Mouse (Mus musculus) CH12.LX (cell line): ENCODE data around the gene Tk1. TPM values are rescaled to one million over a fixed set of nuclear protein-coding genes. Genes with fewer than 3 reads are reported as not detected.

Source experiments
- DNase-seq: peaks from one replicate; pipeline ENCODE4 v3.0.0-alpha.2; 2013; ENCODE audit errors: extremely low read depth
- H3K27ac ChIP-seq: 2 replicates; pipeline ENCODE4 v1.5.1; 2012; ENCODE audit warnings: low read depth, mild to moderate bottlenecking, control low read depth, moderate library complexity; ENCODE audit not compliant: insufficient read depth
- H3K27me3 ChIP-seq: replicated peaks from 2 replicates; pipeline ENCODE3; 2012; ENCODE audit warnings: inconsistent platforms
- H3K36me3 ChIP-seq, 2 experiments: replicated peaks in 1 of 2; 2 replicates each; pipeline versions ENCODE3 to v1.6.1; 2012; ENCODE audit warnings: inconsistent platforms in 1 of 2, low read length in 1 of 2, mild to moderate bottlenecking in 1 of 2, mixed read lengths in 1 of 2, moderate library complexity in 1 of 2; ENCODE audit not compliant: control insufficient read depth in 1 of 2, insufficient read depth in 1 of 2
- H3K4me1 ChIP-seq, 2 experiments: 2 replicates each; pipeline ENCODE4 v1.6.1; 2012; ENCODE audit warnings: inconsistent platforms in 1 of 2, moderate library complexity in 1 of 2; ENCODE audit not compliant: insufficient read depth in 2 of 2, control insufficient read depth in 1 of 2
- H3K4me2 ChIP-seq: 2 replicates; pipeline ENCODE4 v1.6.1; 2012; ENCODE audit warnings: low read depth, mild to moderate bottlenecking, control low read depth; ENCODE audit not compliant: poor library complexity, insufficient read depth, severe bottlenecking
- H3K4me3 ChIP-seq, 3 experiments: fragments of 150-350 bp in 1 of 3; sonication (generic) in 1 of 3; replicated peaks in 1 of 3; 2 replicates each; pipeline versions ENCODE3 to v1.5.1; 2011 to 2012; ENCODE audit warnings: low read depth in 2 of 3, low read length in 2 of 3, mild to moderate bottlenecking in 2 of 3, moderate library complexity in 2 of 3, control low read depth in 1 of 3, improper control_type of control experiment in 1 of 3, inconsistent platforms in 1 of 3, mixed read lengths in 1 of 3; ENCODE audit not compliant: poor library complexity in 1 of 3
- H3K79me2 ChIP-seq: replicated peaks from 2 replicates; pipeline ENCODE4 v1.6.1; 2012; ENCODE audit warnings: mild to moderate bottlenecking, moderate library complexity; ENCODE audit not compliant: control insufficient read depth, poor library complexity, insufficient read depth, severe bottlenecking; ENCODE audit errors: extremely low read depth
- H3K9ac ChIP-seq: 2 replicates; pipeline ENCODE4 v1.6.1; 2012; ENCODE audit warnings: low read depth, mild to moderate bottlenecking, control low read depth, moderate library complexity; ENCODE audit not compliant: insufficient read depth
- H3K9me3 ChIP-seq: replicated peaks from 2 replicates; pipeline ENCODE3; 2012; ENCODE audit warnings: low read length, inconsistent platforms, mixed read lengths
- BHLHE40 ChIP-seq: IDR thresholded peaks from 2 replicates; pipeline ENCODE4 v1.6.1; 2011; ENCODE audit warnings: mild to moderate bottlenecking, low read depth, low read length, improper control_type of control experiment
- CHD1 ChIP-seq: IDR thresholded peaks from 2 replicates; pipeline ENCODE4 v1.6.1; 2012; ENCODE audit warnings: low read depth, low read length, improper control_type of control experiment, inconsistent platforms
- CHD2 ChIP-seq: IDR thresholded peaks from 2 replicates; pipeline ENCODE4 v1.6.1; 2011; ENCODE audit warnings: low read length, improper control_type of control experiment
- CTCF ChIP-seq, 2 experiments: IDR thresholded peaks in 1 of 2; conservative IDR thresholded peaks in 1 of 2; 2 replicates each; pipeline ENCODE4 v1.5.1; 2011 to 2012; ENCODE audit warnings: low read depth in 2 of 2, low read length in 2 of 2, improper control_type of control experiment in 1 of 2, inconsistent platforms in 1 of 2, mild to moderate bottlenecking in 1 of 2, moderate library complexity in 1 of 2
- ELF1 ChIP-seq: IDR thresholded peaks from 2 replicates; pipeline ENCODE4 v1.6.1; 2014; ENCODE audit warnings: low read depth, mild to moderate bottlenecking, inconsistent platforms, low read length, improper control_type of control experiment
- ETS1 ChIP-seq: conservative IDR thresholded peaks from 2 replicates; pipeline ENCODE4 v1.6.1; 2012; ENCODE audit warnings: low read depth, mild to moderate bottlenecking, inconsistent platforms, low read length, improper control_type of control experiment, moderate library complexity
- HCFC1 ChIP-seq: IDR thresholded peaks from 2 replicates; pipeline ENCODE4 v1.6.1; 2012; ENCODE audit warnings: low read depth, mild to moderate bottlenecking, inconsistent platforms, low read length, improper control_type of control experiment
- IRF4 ChIP-seq: IDR thresholded peaks from 2 replicates; pipeline ENCODE4 v1.6.1; 2014; ENCODE audit warnings: low read depth, mild to moderate bottlenecking, inconsistent platforms, low read length, improper control_type of control experiment
- JUN ChIP-seq: IDR thresholded peaks from 2 replicates; pipeline ENCODE4 v1.6.1; 2011; ENCODE audit warnings: low read depth, mild to moderate bottlenecking, low read length, improper control_type of control experiment, moderate library complexity; ENCODE audit not compliant: insufficient read depth
- KAT2A ChIP-seq: IDR thresholded peaks from 2 replicates; pipeline ENCODE4 v1.6.1; 2012; ENCODE audit warnings: low read length, improper control_type of control experiment, inconsistent platforms; ENCODE audit not compliant: insufficient replicate concordance
- MYC ChIP-seq: IDR thresholded peaks from 2 replicates; pipeline ENCODE4 v1.6.1; 2011; ENCODE audit warnings: low read depth, mild to moderate bottlenecking, improper control_type of control experiment, low read length
- NELFE ChIP-seq: IDR thresholded peaks from 2 replicates; pipeline ENCODE4 v1.6.1; 2011; ENCODE audit warnings: low read depth, low read length, improper control_type of control experiment
- NRF1 ChIP-seq: IDR thresholded peaks from 2 replicates; pipeline ENCODE4 v1.6.1; 2014; ENCODE audit warnings: low read depth, mild to moderate bottlenecking, inconsistent platforms, low read length, improper control_type of control experiment, moderate library complexity
- POLR2A ChIP-seq: IDR thresholded peaks from 2 replicates; pipeline ENCODE4 v1.6.1; 2011; ENCODE audit warnings: low read depth, mild to moderate bottlenecking, improper control_type of control experiment, low read length
- POLR2AphosphoS2 ChIP-seq: IDR thresholded peaks from 2 replicates; pipeline ENCODE4 v1.6.1; 2011; ENCODE audit warnings: low read depth, low read length, improper control_type of control experiment
- SIN3A ChIP-seq: IDR thresholded peaks from 2 replicates; pipeline ENCODE4 v1.6.1; 2012; ENCODE audit warnings: low read length, improper control_type of control experiment, inconsistent platforms
- SMC3 ChIP-seq: IDR thresholded peaks from 2 replicates; pipeline ENCODE4 v1.6.1; 2011; ENCODE audit warnings: low read depth, low read length, improper control_type of control experiment
- TCF12 ChIP-seq: IDR thresholded peaks from 2 replicates; pipeline ENCODE4 v1.6.1; 2014; ENCODE audit warnings: low read depth, mild to moderate bottlenecking, inconsistent platforms, low read length, improper control_type of control experiment
- UBTF ChIP-seq: IDR thresholded peaks from 2 replicates; pipeline ENCODE4 v1.6.1; 2012; ENCODE audit warnings: low read depth, mild to moderate bottlenecking, inconsistent platforms, low read length, improper control_type of control experiment, moderate library complexity
- USF1 ChIP-seq: IDR thresholded peaks from 2 replicates; pipeline ENCODE4 v1.6.1; 2014; ENCODE audit warnings: low read depth, mild to moderate bottlenecking, inconsistent platforms, low read length, improper control_type of control experiment
- USF2 ChIP-seq: conservative IDR thresholded peaks from 2 replicates; pipeline ENCODE4 v1.6.1; 2011; ENCODE audit warnings: low read depth, low read length, improper control_type of control experiment
- ZC3H11A ChIP-seq: IDR thresholded peaks from 2 replicates; pipeline ENCODE4 v1.6.1; 2012; ENCODE audit warnings: low read depth, mild to moderate bottlenecking, inconsistent platforms, low read length, improper control_type of control experiment
- dilution Hi-C: fragments of 300-500 bp; cut with MboI; formaldehyde crosslinking; loops from 2 replicates; pipeline ENCODE4 v1.14.3; 2020; ENCODE audit warnings: low sequenced_read_pairs; ENCODE audit not compliant: extremely low pct_unique_long_range_greater_than_20kb, extremely low pct_ligation_motif_present
- in situ Hi-C: fragments of 300-500 bp; cut with MboI; formaldehyde crosslinking; loops from 3 replicates; pipeline ENCODE4 v1.14.3; 2019; ENCODE audit warnings: low sequenced_read_pairs, low pct_ligation_motif_present, low pct_unique_long_range_greater_than_20kb, mixed read lengths
- polyA plus RNA-seq: library from polyadenylated mRNA; unstranded; fragments of >175 nt; gene quantifications from 2 replicates; pipeline ENCODE4 v1.2.1, GENCODE M21; 2012; ENCODE audit warnings: low read depth; ENCODE audit not compliant: insufficient read length
- total RNA-seq, 2 experiments: library from RNA; depleted of rRNA; stranded (reverse); fragments of 300-350 nt in 1 of 2; fragments of >200 nt in 1 of 2; gene quantifications; 2 replicates each; pipeline ENCODE4 v1.2.3; 2012 to 2014

Tk1 gene
- total and polyA plus RNA-seq, 3 experiments, result 146 to 235 (median 179) TPM

DNA sequence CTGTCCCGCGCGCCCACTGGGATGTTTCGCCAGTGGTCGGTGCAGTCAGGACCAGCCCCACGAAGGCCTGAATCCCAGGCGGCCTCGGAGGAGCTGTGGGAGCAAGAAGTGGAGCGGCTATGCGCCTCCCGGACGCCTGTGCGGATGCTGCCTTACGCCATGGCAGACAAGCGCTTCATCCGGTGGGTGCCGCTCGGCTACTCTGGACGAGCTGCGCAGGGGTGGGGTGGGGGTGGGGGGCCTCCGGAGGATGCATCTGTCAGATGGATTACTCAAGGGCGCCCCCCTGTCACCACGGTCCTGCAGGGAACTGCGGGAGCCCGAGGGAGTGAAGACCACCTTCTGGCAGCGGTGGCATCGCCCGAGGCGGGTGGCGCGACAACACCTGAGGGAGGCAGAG lies 42.8 kb downstream of the Tk1 start:
- peaks cover 1 to 40% of the 10 kb centered on the region in 2 experiments for H3K36me3 ChIP-seq
- H3K4me2 ChIP-seq, result no peak overlapping the region
- no peak for DNase-seq
- H3K79me2 ChIP-seq, result no peaks in the 10 kb centered on the region
- in situ Hi-C loops, result no loop called here
- H3K4me3 ChIP-seq, result peak overlapping the region in 2 of 3 experiments; percentile 6 to 94
- H3K9ac ChIP-seq, result no peak overlapping the region
- no peaks in the 10 kb centered on the region for H3K27me3 ChIP-seq
- TF ChIP-seq SIN3A, result no peak
- TF ChIP-seq USF2, result no peak
- TF ChIP-seq USF1, result no peak
- TF ChIP-seq KAT2A, result no peak
- TF ChIP-seq POLR2AphosphoS2, result no peak
- peak; percentile 6 to 59; a peak in 2 of 4 replicates for TF ChIP-seq CTCF (conservative IDR thresholded peaks at IDR 0.05 in 1 of 2, IDR thresholded peaks at IDR 0.05 in 1 of 2; ENCODE audit: low read depth in 2 of 2, low read length in 2 of 2)
- TF ChIP-seq POLR2A, result no peak
- TF ChIP-seq SMC3, result no peak
- H3K9me3 ChIP-seq, result no peaks in the 10 kb centered on the region
- peaks cover 8 to 47% of the 10 kb centered on the region in 2 experiments; a peak in 3 of 4 replicates for H3K4me1 ChIP-seq
- dilution Hi-C loops, result no loop called here
- no peak overlapping the region for H3K27ac ChIP-seq

GRCm38 (mm10) chr11:117782705-117783034 lies 43.2 kb downstream of the Tk1 start:
- no peaks in the 10 kb centered on the region for H3K9me3 ChIP-seq
- dilution Hi-C loops (no loop called here), in situ Hi-C loops (no loop called here)
- no peak overlapping the region for H3K9ac ChIP-seq
- H3K27ac ChIP-seq, result no peak overlapping the region
- H3K36me3 ChIP-seq, result peaks cover 5 to 44% of the 10 kb centered on the region in 2 experiments
- H3K4me1 ChIP-seq, result peaks cover 8 to 51% of the 10 kb centered on the region in 2 experiments; a peak in 3 of 4 replicates
- TF ChIP-seq NELFE (0 out of 2 replicates have a peak, but pooled peaks have one; percentile 9), TCF12 (no peak), CTCF (conservative IDR thresholded peaks at IDR 0.05 in 1 of 2, IDR thresholded peaks at IDR 0.05 in 1 of 2; ENCODE audit: low read depth in 2 of 2, low read length in 2 of 2) (no peak), HCFC1 (no peak), ETS1 (no peak)
- no peaks in the 10 kb centered on the region for H3K27me3 ChIP-seq
- H3K79me2 ChIP-seq, result no peaks in the 10 kb centered on the region
- H3K4me3 ChIP-seq, result peak overlapping the region; percentile 6 to 94 (median 17)
- DNase-seq, result no peak
- 0 out of 2 replicates have a peak overlapping the region, but pooled peaks have one; percentile 1 for H3K4me2 ChIP-seq

GRCm38 (mm10) chr11:117781993-117782704 lies 43.7 kb downstream of the Tk1 start, which contains the start of the genes Tmc8 and Tmc6:
Gene Tmc8 (plus strand): TSS chr11:117782076.
Gene Tmc6 (minus strand): TSS chr11:117782198.
- Histone ChIP-seq H3K4me3 (peak within 1 kb of the TSS; percentile 31 to 94 (median 71)), H3K9me3 (no peaks in the 10 kb centered on the region), H3K79me2 (no peaks in the 10 kb centered on the region), H3K36me3 (peaks cover 8 to 44% of the 10 kb centered on the region in 2 experiments), H3K4me2 (peak within 1 kb of the TSS; percentile 41), H3K4me1 (peaks cover 8 to 57% of the 10 kb centered on the region in 2 experiments; a peak in 3 of 4 replicates), H3K27ac (peak within 1 kb of the TSS; percentile 50), H3K9ac (peak within 1 kb of the TSS; percentile 19), H3K27me3 (no peaks in the 10 kb centered on the region)
- DNase-seq, result peak; percentile 27
- dilution Hi-C loops (no loop called here), in situ Hi-C loops (no loop called here)
- TF ChIP-seq ELF1, result peak; percentile 12; the same call in 1 of the 2 replicates
- peak; percentile 85 for TF ChIP-seq USF1
- no peak for TF ChIP-seq JUN
- no peak for TF ChIP-seq NRF1
- no peak for TF ChIP-seq TCF12
- TF ChIP-seq MYC, result no peak
- no peak for TF ChIP-seq SIN3A
- peak; percentile 79 for TF ChIP-seq BHLHE40
- TF ChIP-seq HCFC1, result no peak
- TF ChIP-seq UBTF, result no peak
- no peak for TF ChIP-seq ZC3H11A
- TF ChIP-seq USF2, result peak; percentile 54
- TF ChIP-seq CHD1, result no peak
- no peak for TF ChIP-seq IRF4
- TF ChIP-seq CHD2, result no peak
- no peak for TF ChIP-seq KAT2A
